Mouse (Mus musculus) gastrocnemius, adult 18-20 months (tissue): ENCODE results near the gene Timm23. TPM values are rescaled to one million over a fixed set of nuclear protein-coding genes. Genes with fewer than 3 reads are reported as not detected.
"Not testable (repeated sequence)": the region's sequence is repeated elsewhere in the genome, so short reads cannot be mapped to it uniquely, and the experiment has no call there.

Experiments used
- DNase-seq: peaks from one replicate; pipeline ENCODE4 v3.0.0; 2021; ENCODE audit warnings: low spot score
- total RNA-seq, 2 experiments: library from RNA; stranded (reverse); gene quantifications; 2 replicates each; pipeline ENCODE4 v1.2.3; 2021

Timm23 gene
- total RNA-seq, 2 experiments from 2014 or later: 229 TPM

DNA sequence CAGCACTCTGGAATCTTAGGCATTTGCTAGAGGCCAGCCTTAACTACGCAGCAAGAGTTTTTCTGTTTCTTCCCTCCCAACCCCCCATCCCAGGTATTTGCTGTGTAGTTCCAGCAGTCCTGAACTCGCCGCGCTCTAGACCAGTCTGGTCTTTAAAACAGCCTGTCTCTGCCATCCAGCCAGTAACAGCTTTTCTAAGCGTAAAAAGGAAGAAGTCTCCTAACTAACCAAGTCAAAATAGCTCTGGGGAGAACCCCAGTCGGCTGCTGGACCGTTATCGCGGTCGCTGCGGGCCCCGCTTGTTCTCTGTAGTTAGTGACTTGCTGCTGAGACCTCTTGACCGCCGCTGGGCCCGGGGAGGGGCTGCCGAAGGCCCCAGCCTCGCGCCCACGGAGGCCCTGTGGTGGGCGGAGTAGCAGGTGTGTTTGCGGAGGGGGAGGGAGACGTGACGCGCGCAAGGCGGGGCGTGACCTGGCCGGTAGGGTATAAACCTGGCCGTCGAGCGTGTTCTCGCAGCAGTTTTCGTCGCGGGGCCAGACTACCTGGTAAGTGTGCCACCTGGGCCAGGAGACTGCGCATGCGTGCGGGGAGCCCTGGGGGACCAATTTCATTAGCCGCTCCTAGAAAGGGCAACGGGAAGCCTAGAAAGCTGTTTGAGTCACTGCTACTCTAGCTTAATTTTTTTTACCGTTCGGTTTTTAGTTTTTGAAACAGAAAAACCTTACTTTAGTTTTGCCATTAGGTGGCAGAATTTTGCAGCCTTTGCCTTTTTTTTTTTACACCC, 36.2 kb downstream of the Timm23 start:
- DNase-seq: peak; percentile 60

DNA sequence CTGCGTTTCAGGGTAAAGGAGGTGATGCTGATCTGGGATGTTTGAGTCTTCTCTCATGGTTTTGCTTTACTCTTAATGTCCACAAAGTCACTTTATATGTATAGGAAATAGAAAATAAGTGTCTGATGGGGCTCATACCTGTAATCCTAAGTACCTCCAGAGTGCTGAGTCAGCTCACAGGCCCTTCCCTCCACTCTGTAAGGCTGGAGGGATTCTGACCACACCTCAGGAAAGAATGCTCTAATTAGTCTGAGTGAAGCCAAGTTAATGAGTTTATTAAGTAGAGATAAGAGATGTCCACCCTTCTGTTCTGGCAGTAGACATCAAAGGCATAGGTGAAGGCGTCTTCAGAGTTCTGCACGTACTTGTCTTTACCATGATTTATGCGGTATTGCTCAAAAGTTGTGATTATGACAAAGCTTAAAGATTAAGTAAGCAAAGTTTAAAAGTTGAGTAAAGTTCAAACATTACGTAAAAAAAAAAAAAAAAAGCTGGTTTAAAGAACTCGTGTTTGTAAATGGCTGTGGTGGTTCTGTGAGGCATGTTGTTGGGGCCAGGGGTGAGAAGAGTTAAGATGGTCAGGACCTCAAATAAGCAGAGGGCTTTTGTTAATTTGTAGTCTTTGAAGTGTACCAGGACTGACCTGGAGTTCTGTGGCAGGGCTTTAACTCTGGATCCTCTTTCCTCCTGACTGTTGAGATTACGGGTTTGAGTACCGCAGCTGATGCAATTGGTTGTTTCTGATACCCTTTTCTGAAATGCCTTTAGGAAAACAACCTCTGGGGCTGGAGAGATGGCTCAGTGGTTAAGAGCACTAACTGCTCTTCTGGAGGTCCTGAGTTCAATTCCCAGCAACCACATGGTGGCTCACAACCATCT, 37.3 kb downstream of the Timm23 start:
- no peak for DNase-seq

DNA sequence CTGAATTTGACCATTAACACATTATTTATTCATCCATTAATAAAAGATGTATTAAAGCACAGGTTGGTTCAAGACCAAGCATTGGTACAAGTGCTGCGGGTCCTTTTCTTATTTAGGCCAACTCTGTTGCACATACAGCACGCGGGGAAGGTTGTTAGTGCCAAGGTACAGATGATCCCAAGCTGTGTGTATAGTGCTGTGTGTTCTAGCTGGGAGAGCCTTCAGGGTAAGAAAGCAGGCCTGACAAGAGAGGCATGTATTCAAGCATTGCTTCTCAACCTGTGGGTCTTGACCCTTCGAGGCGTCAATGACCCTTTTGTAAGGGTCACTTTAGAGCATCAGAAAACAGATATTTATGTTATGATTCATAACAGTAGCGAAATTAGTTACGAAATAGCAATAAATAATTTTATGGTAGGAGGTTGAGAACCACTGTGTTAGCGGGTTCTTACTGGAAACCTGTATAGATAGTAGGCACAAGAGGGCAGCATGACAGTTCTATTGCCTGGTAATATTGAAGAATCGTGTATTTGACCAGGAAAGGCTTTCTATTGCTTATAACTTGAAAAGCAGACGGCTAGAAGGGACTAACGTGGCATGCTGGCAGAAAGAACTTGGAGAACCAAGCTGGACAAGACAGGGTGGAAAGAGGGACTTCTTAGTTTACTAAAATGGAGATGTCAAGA, 38.4 kb downstream of the Timm23 start:
- DNase-seq: no peak

DNA sequence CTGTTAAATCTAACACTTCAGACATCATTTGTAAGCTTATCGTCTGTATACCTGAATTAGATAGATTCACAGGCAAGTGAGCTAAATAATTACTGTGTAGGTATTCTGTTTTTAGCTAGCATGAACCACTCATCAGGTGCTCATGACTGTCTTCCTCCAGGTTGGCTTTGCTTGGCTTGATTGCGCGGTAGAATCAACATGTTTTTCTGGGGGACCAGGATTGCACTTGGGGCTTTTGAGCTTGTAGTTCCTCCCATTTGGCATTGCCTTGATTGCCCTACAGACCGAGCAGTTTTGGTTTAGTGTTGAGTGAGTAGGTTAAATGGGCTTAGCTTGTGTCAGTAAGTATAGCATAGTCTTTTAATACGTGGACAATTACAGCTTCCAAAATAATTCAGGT, 39.5 kb downstream of the Timm23 start:
- no peak for DNase-seq

DNA sequence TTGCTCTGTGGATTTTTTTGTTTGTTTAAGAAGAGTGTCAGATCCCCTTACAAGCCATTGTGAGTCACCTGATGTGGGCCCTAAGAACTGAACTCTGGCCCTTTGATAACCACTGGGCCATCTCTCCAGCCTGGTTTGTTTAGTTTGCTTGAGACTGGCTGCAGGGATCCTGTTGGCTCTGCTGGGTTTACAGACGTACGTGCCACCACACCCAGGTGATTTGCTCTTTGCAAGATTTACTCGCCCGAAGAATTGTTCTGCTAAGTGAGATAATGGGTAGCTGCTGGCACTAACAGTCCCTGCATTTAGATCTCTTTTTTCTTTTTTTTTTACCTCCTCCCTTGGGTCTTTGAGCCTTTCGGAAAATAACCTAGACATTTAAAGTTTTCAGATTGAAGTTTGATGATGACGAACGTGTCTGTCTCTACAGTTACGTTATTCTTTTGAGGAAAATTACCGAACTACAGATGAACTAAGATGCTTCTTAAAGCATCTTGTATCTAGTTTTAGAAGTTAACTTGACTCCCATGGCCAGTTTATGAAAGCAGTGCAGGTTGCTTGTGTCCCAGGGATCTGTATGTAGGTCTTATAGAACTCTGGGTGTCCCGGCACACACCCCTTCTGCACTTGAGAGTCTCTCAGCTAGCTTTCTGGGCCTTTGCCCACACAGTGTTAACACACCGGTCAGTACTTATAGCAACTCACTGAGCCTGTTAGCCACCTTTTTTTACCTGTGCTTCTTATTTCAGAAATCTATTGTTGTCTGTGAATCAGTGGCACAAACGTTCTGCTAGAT, 40.4 kb downstream of the Timm23 start:
- DNase-seq: no peak

DNA sequence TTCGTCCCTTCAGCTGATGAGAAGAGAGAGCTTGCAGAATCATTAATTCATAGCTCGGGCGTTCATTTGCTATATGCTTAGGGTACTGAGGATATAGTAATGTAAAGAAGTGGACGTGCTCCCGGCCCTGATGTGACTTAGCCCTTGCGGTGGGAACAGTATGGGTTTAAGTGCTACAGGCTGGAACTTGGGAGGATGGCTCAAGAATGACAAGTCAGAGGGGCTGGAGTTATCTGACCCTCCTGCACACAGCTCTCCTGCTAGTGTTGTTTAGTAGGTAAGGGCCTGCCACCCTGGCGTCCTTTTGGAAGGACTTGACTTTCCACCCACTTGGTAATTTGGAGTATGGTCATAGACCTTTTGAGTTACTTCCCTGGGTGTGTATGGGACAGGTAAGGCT, 41.1 kb downstream of the Timm23 start:
- DNase-seq: no peak

DNA sequence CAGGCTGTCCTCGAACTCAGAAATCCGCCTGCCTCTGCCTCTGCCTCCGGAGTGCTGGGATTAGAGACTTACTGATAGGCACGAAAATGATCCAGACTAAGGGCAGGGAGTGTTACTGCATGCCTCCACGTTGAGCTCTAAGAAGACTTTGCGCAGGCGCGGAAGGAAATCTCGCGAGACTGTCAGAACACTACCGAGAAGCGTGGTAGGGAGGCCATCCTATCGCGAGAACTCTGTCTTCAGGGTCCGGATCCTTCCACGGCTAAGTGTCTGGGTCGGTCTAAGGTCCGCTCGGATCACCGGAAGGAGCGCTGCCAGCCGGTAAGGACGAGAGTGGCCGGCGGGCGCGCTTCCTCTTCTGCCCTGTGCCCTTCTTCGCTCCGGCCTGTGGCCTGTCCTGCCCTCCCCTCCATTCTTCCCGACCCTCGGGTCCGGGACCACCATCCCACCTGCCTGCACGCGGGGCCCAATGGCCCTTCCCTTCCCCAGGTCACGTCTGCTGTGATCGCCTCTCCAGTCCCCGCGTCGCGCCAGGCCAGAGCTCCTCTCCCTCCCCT, 41.9 kb downstream of the Timm23 start, which contains the start of gene Ncoa4:
Gene Ncoa4, plus strand, starts transcription at position 176 of the 557 bp plus-strand sequence.
- DNase-seq: peak; percentile 99

DNA sequence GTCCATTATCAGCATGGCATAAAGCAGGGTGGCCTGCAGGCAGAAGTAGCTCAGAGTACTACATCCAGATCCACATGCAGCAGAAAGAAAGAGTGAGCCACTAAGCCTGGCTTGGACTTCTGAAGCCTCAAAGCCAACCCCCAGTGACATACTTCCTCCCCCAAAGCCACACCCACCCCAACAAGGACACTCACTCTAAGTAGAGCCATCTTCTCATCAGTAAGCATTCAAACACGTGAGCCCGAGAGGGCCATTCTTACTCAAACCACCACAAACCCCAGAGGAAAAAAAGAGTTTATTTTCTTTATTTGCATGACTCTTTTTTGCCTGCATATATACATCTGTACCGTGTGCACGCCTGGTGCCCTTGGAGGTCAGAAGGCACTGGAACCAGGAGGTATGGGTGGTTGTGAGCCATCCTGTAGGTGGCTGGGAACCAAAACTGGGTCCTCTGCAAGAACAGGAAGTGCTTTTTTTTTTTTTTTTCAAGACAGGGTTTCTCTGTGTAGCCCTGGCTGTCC, 42.5 kb downstream of the Timm23 start:
- DNase-seq: no peak

DNA sequence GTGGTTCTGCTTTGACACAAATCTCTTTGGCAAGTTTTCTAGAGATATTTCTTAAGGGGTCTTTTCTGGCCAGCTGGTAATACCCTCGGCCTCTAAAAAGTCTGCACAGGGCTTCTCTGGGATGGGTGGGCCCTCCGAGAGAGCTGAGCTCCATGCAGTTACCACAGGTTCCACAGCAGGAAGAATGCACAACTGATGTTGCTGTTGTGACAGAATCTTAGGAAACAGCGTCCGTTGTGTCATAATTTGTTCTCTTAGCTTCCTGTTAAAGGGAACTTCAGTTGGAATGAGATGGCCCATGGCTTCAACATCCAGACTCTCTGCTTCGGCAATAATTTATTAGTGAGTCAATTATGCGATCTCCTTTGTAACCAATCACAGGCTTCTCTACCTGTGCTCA, 46.9 kb downstream of the Timm23 start:
- no peak for DNase-seq

DNA sequence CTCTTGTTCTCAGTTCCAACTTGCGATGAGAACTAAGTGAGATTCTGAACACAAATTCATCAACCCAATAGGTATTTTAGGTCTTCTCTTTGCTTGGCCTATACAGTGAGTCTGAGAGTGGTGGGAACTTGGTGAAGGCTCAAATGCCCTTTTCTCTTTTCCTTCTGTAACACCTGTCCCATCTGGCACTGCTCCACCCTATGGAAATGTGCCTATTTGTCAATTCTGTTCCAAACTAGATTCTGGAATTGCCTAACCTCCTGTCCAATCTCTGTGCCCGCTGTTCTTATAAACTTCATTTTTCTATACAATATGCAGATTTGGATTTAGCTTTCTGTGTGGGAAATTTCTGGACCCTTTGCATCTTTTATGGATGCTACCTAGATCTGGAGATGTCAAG, 48.5 kb downstream of the Timm23 start:
- no peak for DNase-seq

DNA sequence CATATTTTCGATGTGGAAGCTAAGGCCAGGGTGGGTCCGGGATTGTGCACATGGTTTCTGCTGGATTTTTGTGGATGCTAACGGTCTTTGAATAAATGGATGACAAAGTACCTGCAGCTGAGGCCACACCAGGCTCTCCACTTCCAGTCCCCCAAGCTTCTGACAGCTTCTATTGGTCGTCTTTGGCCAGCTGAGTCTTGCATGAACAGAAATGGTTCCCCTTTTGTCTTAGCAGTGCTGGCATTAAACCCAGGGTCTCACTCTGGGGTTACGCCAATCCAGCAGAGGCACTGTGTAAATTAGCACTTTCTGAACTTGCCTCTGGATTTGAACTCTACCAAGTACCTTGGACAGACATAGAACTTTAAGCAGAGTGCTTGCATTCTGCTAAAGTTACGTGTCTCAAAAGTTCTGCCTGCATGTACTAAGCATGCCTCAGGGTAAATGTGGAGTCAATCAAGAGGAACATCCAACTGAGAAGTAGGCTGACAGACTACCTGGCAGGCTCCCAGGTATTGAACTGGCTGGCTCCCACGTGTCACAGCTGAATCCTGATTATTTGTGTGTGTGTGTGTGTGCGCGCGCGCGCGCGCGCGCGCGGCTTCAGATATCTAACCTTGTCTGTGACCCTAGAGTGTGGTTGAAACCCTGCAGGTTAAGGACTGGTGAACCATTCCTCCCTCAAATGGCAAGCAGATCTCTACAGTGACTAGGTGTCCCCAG, 49.3 kb downstream of the Timm23 start:
- DNase-seq: no peak

DNA sequence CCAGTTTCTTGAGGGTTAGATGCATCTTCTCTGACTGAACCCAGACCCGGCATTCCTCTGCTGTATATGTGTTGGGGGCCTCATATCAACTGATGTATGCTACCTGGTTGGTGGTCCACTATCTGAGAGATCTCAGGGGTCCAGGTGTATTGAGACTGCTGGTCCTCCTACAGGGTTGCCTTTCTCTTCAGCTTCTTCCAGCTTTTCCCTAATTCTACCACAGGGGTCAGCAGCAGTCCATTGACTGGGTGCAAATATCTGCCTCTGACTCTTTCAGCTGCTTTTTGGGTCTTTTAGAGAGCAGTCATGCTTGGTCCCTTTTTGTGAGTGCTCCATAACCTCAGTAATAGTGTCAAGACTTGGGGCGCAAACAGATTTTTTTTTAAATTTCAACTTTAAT, 50.8 kb downstream of the Timm23 start:
- no peak for DNase-seq

DNA sequence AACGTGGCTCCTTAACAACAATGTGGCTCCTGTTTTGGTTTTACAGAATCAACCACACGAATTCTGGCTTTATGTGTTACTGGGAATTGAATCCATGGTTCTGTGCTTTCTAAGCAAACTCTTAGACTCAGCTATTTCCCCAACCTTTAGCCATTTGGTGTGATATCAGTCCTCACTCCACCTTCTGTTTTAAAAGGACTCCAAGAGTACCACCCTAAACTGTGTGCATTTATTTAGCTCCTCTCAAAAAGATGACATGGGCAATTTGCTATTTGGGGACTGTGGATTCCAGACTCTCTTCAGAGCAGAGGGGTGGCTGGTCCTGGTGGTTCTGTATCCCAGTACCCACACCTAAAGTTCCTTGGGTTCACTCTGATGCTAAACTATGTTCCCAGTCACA, 55.1 kb downstream of the Timm23 start:
- no peak for DNase-seq

DNA sequence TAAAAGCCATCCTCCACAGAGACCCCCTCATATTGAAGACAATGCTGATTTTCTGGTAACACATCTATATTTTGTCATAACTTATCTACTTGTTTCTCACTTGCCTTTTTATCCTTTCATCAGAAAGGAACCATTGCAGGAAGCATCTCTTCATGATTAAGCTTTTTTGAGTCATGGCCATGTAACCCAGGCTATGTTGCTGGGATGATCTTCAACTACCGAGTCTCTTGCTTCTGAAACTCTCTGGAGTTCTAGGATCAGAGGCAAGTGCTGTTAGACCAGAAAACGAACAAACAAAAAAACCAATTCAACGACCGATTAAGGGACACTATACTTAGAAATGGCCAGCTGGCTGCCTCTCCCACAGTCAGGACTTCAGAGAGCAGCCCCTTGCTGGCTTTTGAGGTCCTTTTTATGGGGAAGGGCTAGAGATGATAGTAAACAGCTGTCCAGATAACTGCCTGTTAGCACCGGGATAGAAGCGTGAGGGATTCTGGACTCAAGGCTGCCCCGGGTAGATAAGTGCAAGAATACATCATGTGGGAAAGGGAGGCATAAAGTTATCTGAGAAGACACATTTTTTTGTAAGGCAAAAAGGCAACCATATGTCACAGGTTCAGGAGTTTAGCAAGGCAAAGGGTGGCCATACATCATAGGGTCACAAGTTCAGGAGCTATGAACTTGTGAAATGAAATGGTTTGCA, 55.7 kb downstream of the Timm23 start:
- no peak for DNase-seq

DNA sequence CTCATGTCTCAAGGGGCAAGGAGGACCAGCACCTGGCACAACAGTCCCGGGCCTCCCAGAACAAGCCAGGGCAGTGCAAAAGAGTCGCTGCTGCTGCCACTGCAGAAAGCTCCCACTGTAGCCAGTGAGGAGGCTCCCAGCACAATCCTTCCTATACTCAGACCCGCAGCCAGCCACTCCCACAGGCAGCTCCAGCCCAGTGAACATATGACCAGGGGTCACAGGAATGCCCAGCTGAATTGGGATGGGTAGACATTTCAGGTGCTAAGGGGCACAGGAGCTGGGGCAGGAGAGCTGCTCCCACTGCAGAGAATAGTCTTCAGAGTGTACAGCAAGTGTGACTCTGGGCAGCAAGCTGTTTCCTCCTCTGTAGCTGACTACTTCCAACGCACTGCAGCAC, 56.3 kb downstream of the Timm23 start:
- DNase-seq: no peak

DNA sequence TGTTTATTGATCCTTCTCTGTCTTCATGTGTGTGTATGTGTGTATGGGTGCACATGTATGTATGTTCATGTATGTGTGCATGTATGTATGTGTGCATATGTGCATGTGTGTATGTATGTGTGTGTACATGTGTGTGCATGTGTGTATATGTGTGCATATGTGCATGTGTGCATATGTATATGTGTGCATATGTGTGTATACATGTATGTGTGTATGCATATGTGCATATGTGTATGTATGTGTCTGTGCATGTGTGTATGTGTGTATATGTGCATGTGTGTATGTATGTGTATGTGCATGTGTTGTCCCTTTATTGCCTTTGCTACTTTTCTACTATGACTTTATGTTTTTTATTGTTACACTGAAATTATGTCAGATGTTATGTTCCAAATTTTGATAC, 57.0 kb downstream of the Timm23 start:
- DNase-seq: no peak

DNA sequence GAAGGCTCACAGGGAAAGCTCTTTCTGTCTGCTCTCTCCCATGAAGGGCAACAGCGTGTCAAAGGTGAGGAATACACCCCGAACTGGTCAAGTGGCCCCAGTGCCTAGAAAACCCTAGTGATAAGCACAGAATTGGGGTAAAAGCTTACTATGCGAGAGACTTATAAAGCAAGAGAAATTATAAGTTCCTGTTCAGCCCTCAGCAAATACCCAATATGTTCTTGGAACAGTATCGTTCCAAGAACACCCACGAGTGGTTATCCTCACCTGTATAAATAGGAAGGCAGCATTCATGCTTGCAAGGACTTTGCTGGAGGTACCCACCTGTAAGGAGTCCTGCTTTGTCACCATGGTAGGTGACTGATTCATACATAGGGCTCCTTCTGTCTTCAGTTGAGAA, 60.0 kb downstream of the Timm23 start, which contains the start of gene Msmb:
Gene Msmb, plus strand, starts transcription at position 301 of the 400 bp plus-strand sequence.
- no peak for DNase-seq

DNA sequence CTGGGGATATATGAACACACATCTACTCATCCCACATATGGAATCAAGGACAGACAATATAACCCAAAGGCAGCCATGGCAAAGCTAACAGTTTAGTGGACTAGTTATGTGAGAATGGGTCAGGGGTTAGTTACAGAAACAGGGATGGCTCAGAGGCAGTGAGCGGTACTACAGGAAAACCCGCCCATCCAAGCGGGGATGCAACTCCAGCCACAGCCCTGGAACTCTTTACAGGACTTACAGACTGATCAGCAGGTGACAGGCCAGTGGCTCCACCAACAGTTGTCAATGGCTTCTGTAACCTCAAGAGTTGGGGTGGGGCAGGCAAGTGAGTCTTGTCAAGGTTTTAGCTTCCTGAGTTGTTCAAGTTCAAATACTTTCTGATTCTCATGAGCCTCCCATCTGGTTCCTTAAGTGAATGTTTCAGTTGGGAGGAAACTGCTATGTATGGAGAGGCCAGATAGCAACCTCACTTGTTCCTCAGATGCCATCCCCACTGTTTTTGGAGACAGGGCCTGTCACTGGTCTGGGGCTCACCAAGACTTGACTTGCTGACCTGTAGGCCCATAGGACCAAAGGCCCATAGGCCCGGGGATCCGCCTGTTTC, 61.2 kb downstream of the Timm23 start:
- DNase-seq: no peak

DNA sequence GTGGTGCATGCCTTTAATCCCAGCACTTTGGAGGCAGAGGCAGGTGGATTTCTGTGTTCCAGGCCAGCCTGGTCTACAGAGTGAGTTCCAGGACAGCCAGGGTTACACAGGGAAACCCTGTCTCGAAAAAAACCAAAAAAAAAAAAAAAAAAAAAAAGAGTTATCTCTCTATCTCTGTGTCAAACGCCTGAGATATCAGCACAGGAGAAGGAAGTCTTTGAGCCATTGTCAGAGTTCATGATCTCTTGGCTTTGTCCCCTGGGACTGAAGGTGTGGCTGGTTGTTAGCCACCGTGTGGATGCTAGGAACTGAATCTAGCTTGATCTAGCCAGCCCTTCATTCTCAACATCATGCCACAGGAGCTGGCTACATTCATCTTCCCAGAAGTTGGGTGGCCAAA, 65.2 kb downstream of the Timm23 start:
- DNase-seq: not testable (repeated sequence)
